ENCODE assay signal across 27 mouse cellular contexts in the genomic region with DNA sequence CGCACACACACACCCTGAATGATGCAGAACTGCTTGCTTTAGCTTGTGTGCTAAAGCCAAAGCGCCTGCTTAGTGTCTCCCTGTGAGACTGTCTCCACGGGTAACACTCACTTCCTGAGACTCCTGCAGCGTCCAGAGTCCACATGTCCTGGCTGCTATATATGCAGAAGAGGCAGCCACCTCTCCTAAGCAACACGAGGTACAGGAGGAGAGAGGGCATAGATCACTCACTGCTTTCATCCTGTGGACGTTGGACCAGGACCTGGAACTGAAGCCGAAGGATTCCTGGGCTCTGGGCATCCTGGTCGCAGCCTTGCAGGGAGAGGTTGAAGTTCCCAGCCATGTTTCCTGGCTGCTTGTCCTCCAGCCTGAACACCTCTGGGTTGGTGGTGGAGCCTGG. TPM values are rescaled to one million over a fixed set of nuclear protein-coding genes. Genes with fewer than 3 reads are reported as not detected.
DNase-seq lines count a peak whose midpoint lies in the region; ATAC-seq and TF ChIP-seq lines count a peak whose summit lies in the region.
"Had no signal": no experiment of that assay in that cellular context is flagged by ENCODE, and none has a peak within 500 bp of the region (broad histone marks: within the 10 kb centered on the region; RNA-seq: fewer than 3 reads in every experiment).

No protein-coding gene starts in this region.

- TF ChIP-seq CTCF in kidney, postnatal 0 days (IDR thresholded peaks at IDR 0.05; ENCODE audit: low read depth) = no peak
- no peak for TF ChIP-seq CTCF in stomach, postnatal 0 days (IDR thresholded peaks at IDR 0.05; ENCODE audit: low read depth)

- 76% methylated on average over 8 of the region's 8 CpGs for WGBS in kidney, embryonic 14.5 days
- WGBS in kidney, postnatal 0 days = 68% methylated on average over 8 of the region's 8 CpGs
- WGBS in stomach, postnatal 0 days = 65% methylated on average over 8 of the region's 8 CpGs

- no peak overlapping the region for H3K4me2 ChIP-seq in kidney, embryonic 14.5 days (replicated peaks; ENCODE audit: low read depth, low read length)
- no peak overlapping the region for H3K4me2 ChIP-seq in kidney, postnatal 0 days (ENCODE audit: low read length)
- H3K4me2 ChIP-seq in stomach, postnatal 0 days (replicated peaks; ENCODE audit: low read depth) = no peak overlapping the region
- H3K4me2 ChIP-seq: embryonic facial prominence, embryonic 13.5 days; forebrain, embryonic 13.5 days; midbrain, embryonic 11.5 days had no signal

- no peak overlapping the region for H3K4me3 ChIP-seq in kidney, embryonic 14.5 days (ENCODE audit: low read length)
- no peak overlapping the region for H3K4me3 ChIP-seq in kidney, postnatal 0 days (replicated peaks; ENCODE audit: low read depth, low read length)
- H3K4me3 ChIP-seq in stomach, postnatal 0 days (ENCODE audit: low read depth, low read length) = no peak overlapping the region
- H3K4me3 ChIP-seq: embryonic facial prominence, embryonic 13.5 days; erythroblast, embryonic 14.5 days; forebrain, embryonic 13.5 days; gastrocnemius, adult 2 months; heart, embryonic 10.5 days; limb, embryonic 10.5 days had no signal

- H3K9me3 ChIP-seq in kidney, embryonic 14.5 days (ENCODE audit: control insufficient read depth, low read length) = no peaks in the 10 kb centered on the region
- H3K9me3 ChIP-seq in kidney, postnatal 0 days (replicated peaks; ENCODE audit: low read length) = no peaks in the 10 kb centered on the region
- no peaks in the 10 kb centered on the region for H3K9me3 ChIP-seq in stomach, postnatal 0 days (ENCODE audit: control insufficient read depth, low read length)
- H3K9me3 ChIP-seq: embryonic facial prominence, embryonic 13.5 days; forebrain, embryonic 13.5 days; heart, embryonic 10.5 days; limb, embryonic 10.5 days had no signal

- H3K9ac ChIP-seq in kidney, embryonic 14.5 days (ENCODE audit: low read depth, low read length) = no peak overlapping the region
- H3K9ac ChIP-seq in kidney, postnatal 0 days (ENCODE audit: low read depth, low read length) = no peak overlapping the region
- no peak overlapping the region for H3K9ac ChIP-seq in stomach, postnatal 0 days (ENCODE audit: low read length)
- H3K9ac ChIP-seq: embryonic facial prominence, embryonic 13.5 days; forebrain, embryonic 13.5 days had no signal

- no peaks in the 10 kb centered on the region for H3K36me3 ChIP-seq in kidney, embryonic 14.5 days (ENCODE audit: control insufficient read depth, insufficient read depth, low read length)
- no peaks in the 10 kb centered on the region for H3K36me3 ChIP-seq in kidney, postnatal 0 days (ENCODE audit: insufficient read depth, low read length)
- no peaks in the 10 kb centered on the region; the same call in 1 of the 2 replicates for H3K36me3 ChIP-seq in stomach, postnatal 0 days (ENCODE audit: control insufficient read depth, insufficient read depth, low read length)
- H3K36me3 ChIP-seq: embryonic facial prominence, embryonic 13.5 days; heart, embryonic 10.5 days; limb, embryonic 10.5 days had no signal

- H3K4me1 ChIP-seq in kidney, embryonic 14.5 days (ENCODE audit: control insufficient read depth, insufficient read depth, low read length) = no peaks in the 10 kb centered on the region
- no peaks in the 10 kb centered on the region for H3K4me1 ChIP-seq in kidney, postnatal 0 days (replicated peaks; ENCODE audit: insufficient read depth, low read length)
- no peaks in the 10 kb centered on the region for H3K4me1 ChIP-seq in stomach, postnatal 0 days (replicated peaks; ENCODE audit: control insufficient read depth, insufficient read depth)
- H3K4me1 ChIP-seq: embryonic facial prominence, embryonic 13.5 days; forebrain, embryonic 13.5 days; heart, embryonic 10.5 days; limb, embryonic 10.5 days had no signal

- no peak for TF ChIP-seq EP300 in stomach, postnatal 0 days (optimal IDR thresholded peaks at IDR 0.05)

- H3K27me3 ChIP-seq in kidney, embryonic 14.5 days (ENCODE audit: control insufficient read depth, insufficient read depth, low read length) = no peaks in the 10 kb centered on the region
- no peaks in the 10 kb centered on the region for H3K27me3 ChIP-seq in kidney, postnatal 0 days (ENCODE audit: insufficient read depth, low read length)
- no peaks in the 10 kb centered on the region for H3K27me3 ChIP-seq in stomach, postnatal 0 days (ENCODE audit: control insufficient read depth, insufficient read depth, low read length)
- H3K27me3 ChIP-seq: embryonic facial prominence, embryonic 13.5 days; forebrain, embryonic 13.5 days had no signal

- H3K27ac ChIP-seq in kidney, embryonic 14.5 days (ENCODE audit: low read depth, low read length) = no peak overlapping the region
- peak overlapping the region; percentile 50; the same call in 1 of the 2 replicates for H3K27ac ChIP-seq in kidney, postnatal 0 days
- no peak overlapping the region for H3K27ac ChIP-seq in stomach, postnatal 0 days (replicated peaks)
- H3K27ac ChIP-seq: embryonic facial prominence, embryonic 13.5 days; forebrain, embryonic 13.5 days; gastrocnemius, adult 2 months; heart, embryonic 10.5 days; limb, embryonic 10.5 days; macrophage had no signal

- DNase-seq in kidney, adult 11 months = peak; percentile 87
- DNase-seq in kidney, adult 18-20 months = peak; percentile 59
- DNase-seq in kidney, postnatal 0 days (ENCODE audit: low spot score) = peak; percentile 15
- DNase-seq in stomach, postnatal 0 days (ENCODE audit: low spot score) = no peak
- DNase-seq in heart, adult 8-10 months (ENCODE audit: low spot score) = no peak
- no peak for DNase-seq in layer of hippocampus, postnatal 14 days (ENCODE audit: low spot score in 2 of 2)
- DNase-seq in embryo, embryonic 10 days (ENCODE audit: low spot score) = no peak
- DNase-seq: adrenal gland, adult 8-10 months; cerebellum, adult 11-12 months; cerebellum, postnatal 14 days; gastrocnemius, adult 2 months; liver; right cerebral cortex, adult 18-20 months; thymus, postnatal 36 days had no signal

- no peak for ATAC-seq in kidney, embryonic 14.5 days (ENCODE audit: low FRiP score, low TSS enrichment)
- ATAC-seq in kidney, postnatal 0 days (replicated peaks; ENCODE audit: low FRiP score, low read depth) = peak; percentile 93
- ATAC-seq in stomach, postnatal 0 days (ENCODE audit: low FRiP score, low TSS enrichment) = 0 out of 2 replicates have a peak, but pooled peaks have one; percentile 26
- ATAC-seq: activated CD4-positive, CD25-positive, alpha-beta regulatory T cell, adult 4 months; forebrain, embryonic 13.5 days; hindbrain, embryonic 16.5 days; lung, postnatal 0 days had no signal

RNA-seq across cellular contexts. Expression of a gene that starts 32.5 kb away (rescaled TPM):
- not detected in 2 replicates for polyA plus RNA-seq in kidney, embryonic 14.5 days (2014; fragmentation: Nextera tagmentation; extraction: Ambion mirVana)
- polyA plus RNA-seq in kidney, postnatal 0 days (2015; fragmentation: Nextera tagmentation; extraction: Ambion mirVana) = 0.69 and 1.6 TPM in 2 replicates
- 13.9 and 17.1 TPM in 2 replicates for polyA plus RNA-seq in stomach, postnatal 0 days (2015; fragmentation: Nextera tagmentation; extraction: Ambion mirVana)
- total RNA-seq in heart, adult 8-10 months (2022) = 10 to 100 TPM; 37.7 to 48.5 (median 38.6) TPM
- 1 to 10 TPM; 4.1 to 6.7 TPM for total RNA-seq in layer of hippocampus, postnatal 14 days (2021)
- total RNA-seq: hematopoietic stem cell, adult 5-6 weeks had no signal
- polyA plus RNA-seq: activated CD4-positive, CD25-positive, alpha-beta regulatory T cell, adult 4 months; erythroblast, embryonic 14.5 days; heart, embryonic 10.5 days; limb, embryonic 10.5 days; macrophage; midbrain, embryonic 11.5 days; neural tube, embryonic 14.5 days had no signal

RNA-seq across cellular contexts. Expression of a gene that starts 32.6 kb away (rescaled TPM):
- 5.4 and 10.2 TPM in 2 replicates for polyA plus RNA-seq in kidney, embryonic 14.5 days (2014; fragmentation: Nextera tagmentation; extraction: Ambion mirVana)
- polyA plus RNA-seq in kidney, postnatal 0 days (2015; fragmentation: Nextera tagmentation; extraction: Ambion mirVana) = 6.8 and 7.4 TPM in 2 replicates
- 7.4 and 7.9 TPM in 2 replicates for polyA plus RNA-seq in stomach, postnatal 0 days (2015; fragmentation: Nextera tagmentation; extraction: Ambion mirVana)
- under 1 TPM; 0.11 to 0.28 (median 0.20) TPM for total RNA-seq in heart, adult 8-10 months (2022)
- not detected for total RNA-seq in layer of hippocampus, postnatal 14 days (2021)
- total RNA-seq: gastrocnemius, adult 2 months had no signal
- polyA plus RNA-seq: erythroblast, embryonic 14.5 days; forebrain, embryonic 13.5 days; macrophage had no signal

Comparison
In these comparisons a context has a peak if more than half of its experiments do, and no peak if none do; other contexts are left out.
1. DNase-seq: peak in kidney, adult 11 months (single experiment), kidney, adult 18-20 months (single experiment) and kidney, postnatal 0 days (single experiment); none in stomach, postnatal 0 days (single experiment), heart, adult 8-10 months (single experiment), layer of hippocampus, postnatal 14 days (0 of 2) and embryo, embryonic 10 days (single experiment).